Mouse (Mus musculus) common myeloid progenitor, adult 5-6 weeks (primary cell): ENCODE measurements around the gene She. TPM values are rescaled to one million over a fixed set of nuclear protein-coding genes. Genes with fewer than 3 reads are reported as not detected.

ENCODE experiments used
- total RNA-seq: library from RNA; stranded (forward); fragments of 200-1000, 187-1606 nt; gene quantifications from 2 replicates; pipeline ENCODE4 v1.2.3, GENCODE M21; 2017

Gene She
- total RNA-seq, 1 experiment from 2014 or later: 0.05 TPM

Other genes with a start within 250 kb of the She start
- gene Adar, start 116.3 kb upstream of the She start, total RNA-seq: 27.4 and 28.0 TPM in 2 replicates
- gene Chrnb2, start 66.7 kb upstream of the She start, total RNA-seq: 0.15 and 1.6 TPM in 2 replicates
- gene Ube2q1, start 57.8 kb upstream of the She start, total RNA-seq: 98.7 and 102 TPM in 2 replicates
- 10.4 and 11.6 TPM in 2 replicates for gene Il6ra, start 81.8 kb downstream of the She start, total RNA-seq
- gene Atp8b2, start 132.1 kb downstream of the She start, total RNA-seq: 14.8 and 16.5 TPM in 2 replicates
- 73.2 and 87.5 TPM in 2 replicates for gene Hax1, start 167.4 kb downstream of the She start, total RNA-seq
- gene 4933434E20Rik, start 220.3 kb downstream of the She start, total RNA-seq: 28.8 and 34.0 TPM in 2 replicates
- gene Ubap2l, start 221.3 kb downstream of the She start, total RNA-seq: 180 and 186 TPM in 2 replicates
- gene Tpm3, start 241.3 kb downstream of the She start, total RNA-seq: 718 and 782 TPM in 2 replicates